Mouse (Mus musculus): ENCODE data around the gene Fam189b.

- no peak for TF ChIP-seq CTCF (IDR thresholded peaks at IDR 0.05; ENCODE audit: low read depth, low read length)
- TF ChIP-seq POLR2A (IDR thresholded peaks at IDR 0.05; ENCODE audit: borderline replicate concordance, low read depth, low read length): no peak
These were observed 37.4 kb upstream of the Fam189b start for GRCm38 (mm10) chr3:89145566-89145965.
